Mouse (Mus musculus) liver, adult 2 months (tissue): Measurements from ENCODE around the gene Wrnip1.

ENCODE experiments used
- CTCF ChIP-seq: fragments of 200-500 bp; IDR thresholded peaks from 2 replicates; pipeline ENCODE4 v1.5.1; 2011; ENCODE audit warnings: low read depth, low read length, control low read depth
- POLR2A ChIP-seq: fragments of 200-500 bp; IDR thresholded peaks from 2 replicates; pipeline ENCODE4 v1.6.1; 2011; ENCODE audit warnings: low read length, control low read depth; ENCODE audit not compliant: insufficient read depth; ENCODE audit errors: extremely low read depth

DNA sequence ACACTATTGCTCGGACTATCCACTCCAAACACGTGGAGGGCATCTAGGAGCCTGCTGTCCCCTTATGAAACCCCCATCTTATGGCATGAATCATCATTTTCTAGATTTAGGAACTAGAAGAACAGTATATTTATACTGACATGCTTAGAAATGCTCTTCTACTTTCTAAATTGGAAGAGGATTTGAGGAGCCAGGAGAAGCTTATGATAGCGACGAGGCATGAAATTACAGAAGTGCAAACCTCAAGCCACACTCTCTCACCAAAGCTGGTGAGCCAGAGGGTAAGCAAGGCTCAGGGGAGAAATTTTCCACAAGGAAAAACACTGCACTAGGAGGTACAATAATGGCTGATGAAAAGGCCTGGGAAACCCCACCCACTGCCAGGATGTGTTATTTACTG, 12.1 kb upstream of the Wrnip1 start:
- TF ChIP-seq CTCF (no peak), POLR2A (no peak)
